ENCODE assay signal across 8 mouse cellular contexts in the genomic region with DNA sequence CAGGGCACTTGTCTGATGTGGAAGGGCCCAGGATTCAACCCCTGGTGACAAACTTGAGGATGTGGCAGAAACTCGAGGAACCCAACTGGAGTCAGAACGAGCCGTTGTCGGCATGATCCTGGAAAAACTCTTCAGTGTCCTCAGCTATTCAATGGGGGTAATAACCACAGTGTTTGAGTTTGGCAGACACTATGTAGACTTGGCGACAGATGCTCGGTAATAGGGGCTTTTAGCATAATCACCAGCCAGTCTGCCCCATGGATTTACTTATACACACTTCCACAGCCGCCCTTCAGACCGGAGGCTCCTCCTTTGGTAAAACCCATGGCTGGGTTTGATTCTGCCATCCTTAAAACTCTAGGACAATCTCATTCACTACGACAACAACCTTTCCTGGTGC. TPM values are rescaled to one million over a fixed set of nuclear protein-coding genes. Genes with fewer than 3 reads are reported as not detected.
DNase-seq lines count a peak whose midpoint lies in the region; ATAC-seq lines count a peak whose summit lies in the region.

No protein-coding gene starts in this region.

- no peaks in the 10 kb centered on the region for H3K27me3 ChIP-seq in lung, embryonic 15.5 days
- H3K27me3 ChIP-seq in intestine, embryonic 16.5 days (replicated peaks; ENCODE audit: control insufficient read depth, insufficient read depth, low read length), result no peaks in the 10 kb centered on the region
- no peaks in the 10 kb centered on the region for H3K27me3 ChIP-seq in neural tube, embryonic 15.5 days (replicated peaks)

- H3K27ac ChIP-seq in lung, embryonic 15.5 days, result peak overlapping the region; percentile 92
- no peak overlapping the region for H3K27ac ChIP-seq in intestine, embryonic 16.5 days (ENCODE audit: low read length)
- peak overlapping the region; percentile 97 for H3K27ac ChIP-seq in neural tube, embryonic 15.5 days (replicated peaks)

- H3K36me3 ChIP-seq in lung, embryonic 15.5 days, result peaks cover 13% of the 10 kb centered on the region
- peaks cover 13% of the 10 kb centered on the region for H3K36me3 ChIP-seq in intestine, embryonic 16.5 days (ENCODE audit: control insufficient read depth, insufficient read depth, low read length)
- peaks cover 16% of the 10 kb centered on the region for H3K36me3 ChIP-seq in neural tube, embryonic 15.5 days

- H3K9me3 ChIP-seq in lung, embryonic 15.5 days, result no peaks in the 10 kb centered on the region
- no peaks in the 10 kb centered on the region for H3K9me3 ChIP-seq in intestine, embryonic 16.5 days (ENCODE audit: control insufficient read depth, low read length)
- no peaks in the 10 kb centered on the region for H3K9me3 ChIP-seq in neural tube, embryonic 15.5 days (replicated peaks)

- peak overlapping the region; percentile 92 for H3K4me2 ChIP-seq in lung, embryonic 15.5 days
- peak overlapping the region; percentile 86 for H3K4me2 ChIP-seq in intestine, embryonic 16.5 days (ENCODE audit: low read depth, low read length)
- H3K4me2 ChIP-seq in neural tube, embryonic 15.5 days, result peak overlapping the region; percentile 93

- ATAC-seq in lung, embryonic 15.5 days (ENCODE audit: borderline replicate concordance, extremely low read depth, low FRiP score, low TSS enrichment), result no peak
- ATAC-seq in intestine, embryonic 16.5 days, result no peak
- ATAC-seq in neural tube, embryonic 15.5 days (ENCODE audit: low FRiP score), result no peak

- H3K4me1 ChIP-seq in lung, embryonic 15.5 days, result peaks cover 30% of the 10 kb centered on the region
- peaks cover 12% of the 10 kb centered on the region for H3K4me1 ChIP-seq in intestine, embryonic 16.5 days (ENCODE audit: control insufficient read depth, insufficient read depth, low read length)
- H3K4me1 ChIP-seq in neural tube, embryonic 15.5 days, result peaks cover 31% of the 10 kb centered on the region

- DNase-seq in cerebellum, postnatal 10 days, result peak; percentile 41 to 45
- DNase-seq in cerebellum, adult 9-11 months, result no peak
- no peak for DNase-seq in lung, postnatal 4 days
- no peak for DNase-seq in urinary bladder, postnatal 36 days (ENCODE audit: low spot score in 2 of 2)
- DNase-seq in adrenal gland, postnatal 4 days (ENCODE audit: low spot score in 2 of 2), result no peak

- 7% methylated on average over 9 of the region's 9 CpGs for WGBS in lung, embryonic 15.5 days
- WGBS in intestine, embryonic 16.5 days, result 26% methylated on average over 9 of the region's 9 CpGs
- 4% methylated on average over 9 of the region's 9 CpGs for WGBS in neural tube, embryonic 15.5 days

- peak overlapping the region; percentile 74 for H3K4me3 ChIP-seq in lung, embryonic 15.5 days
- H3K4me3 ChIP-seq in intestine, embryonic 16.5 days (ENCODE audit: low read length), result peak overlapping the region; percentile 92
- H3K4me3 ChIP-seq in neural tube, embryonic 15.5 days (replicated peaks), result peak overlapping the region; percentile 80

- peak overlapping the region; percentile 77 for H3K9ac ChIP-seq in lung, embryonic 15.5 days
- H3K9ac ChIP-seq in intestine, embryonic 16.5 days (ENCODE audit: low read depth, low read length), result peak overlapping the region; percentile 46
- H3K9ac ChIP-seq in neural tube, embryonic 15.5 days (replicated peaks), result peak overlapping the region; percentile 91

RNA-seq across cellular contexts. Expression of gene Mycn, which starts 4.0 kb away (rescaled TPM):
- polyA plus RNA-seq in lung, embryonic 15.5 days (2015; fragmentation: Nextera tagmentation; extraction: Ambion mirVana), result 57.3 and 58.8 TPM in 2 replicates
- polyA plus RNA-seq in intestine, embryonic 16.5 days (2015; fragmentation: Nextera tagmentation; extraction: Ambion mirVana), result 60.7 and 66.4 TPM in 2 replicates
- polyA plus RNA-seq in neural tube, embryonic 15.5 days (2015; fragmentation: Nextera tagmentation; extraction: Ambion mirVana), result 40.7 and 43.2 TPM in 2 replicates
- total RNA-seq in adrenal gland, postnatal 4 days (2021), result 10 to 100 TPM; 12.7 to 21.9 TPM

Comparison
In these comparisons a context has a peak if more than half of its experiments do, and no peak if none do; other contexts are left out.
1. DNase-seq: peak in cerebellum, postnatal 10 days (2 of 2); none in cerebellum, adult 9-11 months (single experiment), lung, postnatal 4 days (0 of 2), urinary bladder, postnatal 36 days (0 of 2) and adrenal gland, postnatal 4 days (0 of 2).
2. Peak in every context shown above with its lines, with median percentiles within 50 percentile points of each other: H3K4me2 ChIP-seq, H3K4me3 ChIP-seq and H3K9ac ChIP-seq.